Mouse (Mus musculus) common myeloid progenitor, adult 5-6 weeks (primary cell): ENCODE measurements around the gene Lipa. TPM values are rescaled to one million over a fixed set of nuclear protein-coding genes. Genes with fewer than 3 reads are reported as not detected.
A peak's percentile ranks its signal among the peaks of the same experiment; 100 is the strongest.

Experiments used
- ATAC-seq: replicated peaks from 2 replicates; pipeline ENCODE4 v1.8.0; 2016; ENCODE audit warnings: low read depth, mild to moderate bottlenecking, moderate TSS enrichment, inconsistent platforms; ENCODE audit not compliant: poor library complexity, severe bottlenecking
- total RNA-seq: library from RNA; stranded (forward); fragments of 200-1000, 187-1606 nt; gene quantifications from 2 replicates; pipeline ENCODE4 v1.2.3, GENCODE M21; 2017

The Lipa gene
- 21.6 and 22.7 TPM in 2 replicates for total RNA-seq

DNA sequence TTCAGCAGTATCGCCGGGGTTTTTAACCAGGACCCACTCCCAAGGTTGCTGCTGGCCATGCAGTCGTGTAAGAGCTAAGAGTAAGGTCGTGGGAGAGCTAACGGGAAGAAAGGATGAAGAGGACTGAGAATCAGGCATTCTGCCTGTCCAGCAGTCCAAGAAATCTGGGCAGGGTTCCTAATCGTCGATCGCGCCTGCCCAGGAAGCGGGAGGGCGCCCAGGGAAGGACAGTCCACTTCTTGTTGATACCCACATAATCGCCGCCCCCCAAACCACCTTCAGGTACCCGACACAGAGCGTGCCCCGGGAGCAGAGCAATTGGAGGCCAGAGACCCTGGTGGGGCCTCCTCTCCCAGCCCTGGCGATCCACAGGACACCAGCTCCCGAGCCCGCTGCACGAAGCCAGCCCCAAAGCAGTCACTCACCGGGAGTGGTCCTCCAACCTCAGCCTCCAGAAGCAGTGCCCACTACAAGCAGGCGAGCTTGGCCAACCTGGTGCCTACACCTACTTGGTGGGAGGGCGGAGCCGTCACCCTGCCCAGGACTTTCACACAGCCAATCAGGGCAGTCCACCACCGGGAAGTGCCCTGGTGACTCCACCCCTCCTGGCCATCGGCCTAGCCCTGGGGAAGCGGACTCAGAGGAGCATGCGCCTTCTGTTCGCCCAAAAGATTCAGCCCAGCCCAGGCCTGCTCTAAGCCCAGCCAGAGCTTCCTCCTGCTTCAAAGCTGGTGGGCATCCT, at the start of gene Lipa:
Gene Lipa, minus strand, starts transcription at position 534 of the 742 bp plus-strand sequence.
- ATAC-seq, result peak; percentile 99

DNA sequence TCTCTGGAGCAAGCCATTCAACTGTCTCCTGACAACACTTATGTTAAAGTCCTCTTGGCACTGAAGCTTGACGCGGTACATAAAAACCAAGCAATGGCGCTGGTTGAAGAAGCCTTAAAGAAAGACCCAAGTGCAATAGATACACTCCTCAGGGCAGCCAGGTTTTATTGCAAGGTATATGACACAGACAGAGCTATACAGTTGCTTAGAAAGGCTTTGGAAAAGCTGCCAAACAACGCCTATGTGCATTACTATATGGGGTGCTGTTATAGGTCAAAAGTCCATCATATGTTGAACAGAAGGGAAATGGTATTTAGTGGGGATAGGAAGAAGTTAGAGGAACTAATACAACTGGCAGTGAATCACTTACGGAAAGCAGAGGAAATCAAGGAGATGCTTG, 46.4 kb upstream of the Lipa start:
- ATAC-seq, result no peak

DNA sequence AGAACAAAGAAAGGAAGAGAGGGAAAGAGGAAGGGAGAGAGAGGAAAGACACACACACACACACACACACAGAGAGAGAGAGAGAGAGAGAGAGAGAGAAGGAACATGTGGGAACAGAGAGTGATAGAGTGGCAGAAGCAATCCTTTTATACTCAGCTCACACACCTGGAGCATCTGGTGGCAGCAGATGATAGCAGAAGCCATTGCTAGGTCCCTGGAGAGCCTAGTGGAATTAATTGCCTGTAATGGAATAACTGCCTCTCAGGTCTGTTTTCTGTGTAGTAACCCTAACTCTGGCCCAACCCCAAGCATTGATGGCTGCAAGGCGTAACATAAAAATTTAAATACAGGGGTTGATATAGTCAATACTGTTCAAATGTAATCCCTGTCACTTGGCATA, 43.8 kb upstream of the Lipa start:
- ATAC-seq, result no peak

DNA sequence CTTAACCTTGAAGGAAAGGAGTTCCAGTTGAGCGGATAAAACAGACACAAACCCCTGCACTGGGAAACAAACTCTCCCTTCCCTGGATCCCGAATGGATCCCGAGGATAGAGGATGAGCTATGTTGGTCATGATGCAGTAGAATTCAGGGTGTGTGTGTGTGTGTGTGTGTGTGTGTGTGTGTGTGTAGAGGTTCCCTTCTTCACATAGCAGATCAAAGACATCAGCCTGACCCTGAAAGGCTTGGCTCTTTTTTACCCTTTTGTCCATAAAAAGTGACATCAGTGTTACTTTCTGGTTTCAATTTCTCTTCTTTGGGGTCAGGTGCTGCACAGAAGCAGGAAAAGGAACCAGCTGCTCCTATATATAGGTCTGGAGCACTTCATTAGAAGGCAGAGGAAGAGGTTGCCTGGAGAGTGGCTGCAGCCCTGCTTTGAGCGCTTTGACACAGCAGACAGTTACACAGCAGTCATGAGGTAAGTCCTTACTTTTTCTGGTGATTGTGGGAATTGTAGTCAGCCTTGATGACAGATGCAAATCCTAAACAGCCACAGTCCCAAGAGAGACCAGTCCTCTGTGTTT, 42.7 kb upstream of the Lipa start:
- 0 out of 2 replicates have a peak, but pooled peaks have one; percentile 47 for ATAC-seq

DNA sequence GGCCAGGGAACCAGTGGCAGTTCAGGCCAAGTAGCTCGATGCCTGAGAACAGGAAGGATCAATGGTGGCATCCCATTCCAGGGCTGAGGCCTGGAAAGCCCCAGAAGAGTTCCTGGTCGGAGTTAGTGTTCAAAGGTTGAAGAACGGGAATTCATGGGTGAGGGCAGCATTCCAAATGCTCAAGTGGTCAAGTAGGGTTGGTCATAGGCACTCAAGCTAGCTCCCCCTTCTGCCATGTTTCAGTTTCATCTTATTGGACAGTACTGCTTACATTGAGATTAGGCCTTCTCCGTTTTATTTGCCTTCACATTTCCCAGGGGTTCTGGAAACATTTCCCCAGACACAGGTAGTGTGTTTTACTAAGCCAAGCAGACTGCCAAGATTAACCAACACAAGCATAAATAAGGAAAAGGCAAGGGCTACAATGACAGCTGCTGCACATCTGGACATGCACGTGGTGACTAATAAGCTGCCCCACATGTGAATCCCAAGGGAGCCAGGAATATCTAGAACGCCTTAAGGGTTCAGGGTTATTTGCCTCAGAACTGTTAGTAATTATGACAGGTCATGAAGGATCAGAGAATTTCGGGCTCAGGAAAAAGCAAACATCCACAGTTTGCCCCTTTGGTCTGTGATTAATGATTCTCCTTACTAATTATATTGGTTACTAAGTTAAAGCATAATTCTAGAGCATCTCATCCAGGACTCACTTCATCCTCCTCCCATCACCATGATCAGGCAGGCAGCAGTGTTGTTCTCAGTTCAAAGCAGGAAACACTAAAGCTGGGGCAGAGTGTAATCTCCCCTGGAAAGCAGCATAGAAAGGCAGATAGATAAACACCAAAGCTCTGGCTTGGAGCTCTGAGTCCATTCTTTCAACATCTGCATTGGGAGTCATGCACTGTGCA, 42.0 kb upstream of the Lipa start:
- ATAC-seq, result no peak

DNA sequence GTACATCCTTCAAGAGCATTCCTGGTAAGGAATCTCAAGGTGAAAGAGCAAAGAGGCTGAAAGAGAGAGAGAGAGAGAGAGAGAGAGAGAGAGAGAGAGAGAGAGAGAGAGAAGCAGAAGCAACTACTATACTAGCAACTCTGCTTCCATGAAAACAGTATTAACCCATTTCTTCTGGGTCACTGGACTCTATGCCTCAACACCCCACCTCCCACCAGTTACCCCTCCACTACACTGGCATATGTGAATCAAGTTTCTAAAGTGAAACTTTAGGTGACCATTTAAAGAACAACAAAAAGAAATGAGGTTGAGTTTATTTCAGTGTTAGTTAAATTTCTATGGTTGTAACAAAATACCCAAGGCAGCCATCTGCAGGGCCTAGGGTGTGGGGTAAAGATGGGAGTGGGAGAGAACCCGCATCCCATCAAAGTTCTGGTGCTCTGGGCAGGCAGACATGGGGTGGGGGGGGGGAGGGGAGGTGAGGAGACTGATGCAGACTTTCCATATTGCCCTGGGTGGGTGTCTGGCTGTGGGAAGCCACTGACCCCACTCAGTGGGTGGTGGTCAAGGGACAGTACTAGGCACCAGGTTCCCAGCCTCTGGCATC, 39.0 kb upstream of the Lipa start:
- ATAC-seq, result no peak

DNA sequence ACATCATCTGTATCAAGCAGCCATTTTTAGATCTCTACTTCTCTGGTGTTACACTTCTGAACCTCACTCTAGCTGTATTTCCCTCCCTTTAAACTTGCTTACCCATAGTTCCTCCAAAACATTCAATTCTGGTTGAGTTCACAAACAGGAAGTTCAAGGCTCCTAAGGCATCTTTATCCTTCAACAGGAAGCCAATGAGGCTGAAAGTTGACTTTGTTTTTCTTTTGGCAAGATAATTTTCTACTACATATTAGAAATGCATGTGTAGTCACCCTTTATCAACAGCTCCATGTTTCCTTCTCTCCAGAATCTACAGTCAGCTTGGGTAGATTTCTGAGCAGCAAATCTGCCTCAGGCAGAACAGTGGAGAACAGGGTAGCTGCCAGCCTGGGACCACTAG, 35.3 kb upstream of the Lipa start:
- peak; percentile 79 for ATAC-seq

DNA sequence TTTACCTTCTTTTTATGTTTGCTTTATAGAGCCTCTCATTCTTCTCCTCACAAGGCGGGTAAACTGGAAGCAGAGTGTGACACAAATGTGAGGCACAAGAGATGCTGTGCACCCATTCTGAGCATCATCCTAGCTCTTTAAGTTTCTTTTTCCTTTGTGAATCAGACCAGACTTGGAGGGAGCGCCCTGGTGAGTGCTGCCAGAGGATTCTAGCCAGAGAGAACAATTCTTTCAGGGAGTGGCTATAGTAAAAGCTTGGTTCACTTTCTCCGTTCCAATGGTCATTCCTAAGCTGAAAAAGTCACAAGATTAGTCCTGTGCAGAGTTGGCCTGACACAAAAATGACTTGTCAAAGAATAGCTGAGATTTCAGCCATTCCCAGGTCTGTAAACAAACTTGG, 29.3 kb upstream of the Lipa start:
- no peak for ATAC-seq

DNA sequence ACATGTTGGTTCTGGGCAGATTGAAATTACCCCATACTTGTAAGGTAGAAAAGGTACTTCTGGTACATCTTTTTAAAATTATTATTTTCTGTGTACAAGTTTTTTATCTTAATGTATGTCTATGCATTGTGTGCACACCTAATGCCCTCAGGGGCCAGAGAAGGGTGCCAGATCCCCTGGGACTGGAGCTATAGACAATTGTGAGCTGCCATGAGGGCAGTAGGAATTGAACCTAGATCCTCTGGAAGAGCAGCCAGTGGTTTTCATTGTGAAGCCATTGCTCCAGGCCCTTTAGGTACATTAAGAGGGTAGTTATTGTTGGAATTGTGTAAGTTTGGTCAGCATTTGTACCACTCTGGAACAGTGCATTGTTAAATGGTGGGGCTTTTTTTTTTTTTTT, 26.8 kb upstream of the Lipa start:
- ATAC-seq, result no peak

DNA sequence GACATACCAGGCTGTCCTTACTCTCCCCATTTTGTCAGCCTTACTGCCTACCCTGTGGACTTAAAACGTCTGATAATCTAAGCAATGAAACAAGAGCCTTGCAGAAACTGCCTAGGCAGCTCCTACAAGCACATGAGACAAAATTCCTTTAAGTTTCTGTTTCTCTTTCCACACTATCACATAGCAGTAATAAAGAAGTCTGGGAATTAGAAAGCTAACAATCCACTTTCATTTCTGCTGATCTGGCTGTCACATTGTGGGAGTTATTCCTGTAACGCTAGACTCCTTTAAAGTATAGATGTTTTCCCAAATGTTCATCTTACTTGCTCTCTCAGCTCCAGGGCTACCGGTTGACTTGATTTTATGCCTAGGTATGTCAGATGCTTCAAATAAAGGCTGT, 26.2 kb upstream of the Lipa start:
- no peak for ATAC-seq

DNA sequence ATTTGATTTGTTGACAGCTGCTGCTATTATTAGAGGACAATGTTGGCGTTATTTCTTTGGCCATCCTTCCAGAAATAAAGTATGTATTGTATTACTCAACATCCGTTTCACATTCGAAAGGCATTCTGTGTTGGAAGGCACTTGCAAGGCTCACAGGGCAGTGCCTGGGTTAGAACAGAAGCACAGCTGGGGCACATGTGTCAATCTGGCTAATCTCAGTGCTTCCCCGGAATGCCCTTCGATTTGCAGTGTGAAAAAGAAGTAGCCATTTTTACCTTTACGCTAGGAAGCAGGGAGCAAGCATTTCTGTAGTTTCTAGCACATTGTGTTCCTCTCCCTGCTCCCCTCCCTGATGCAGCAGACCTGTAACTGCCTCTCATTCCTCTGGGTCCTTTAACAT, 25.7 kb upstream of the Lipa start:
- ATAC-seq, result no peak

DNA sequence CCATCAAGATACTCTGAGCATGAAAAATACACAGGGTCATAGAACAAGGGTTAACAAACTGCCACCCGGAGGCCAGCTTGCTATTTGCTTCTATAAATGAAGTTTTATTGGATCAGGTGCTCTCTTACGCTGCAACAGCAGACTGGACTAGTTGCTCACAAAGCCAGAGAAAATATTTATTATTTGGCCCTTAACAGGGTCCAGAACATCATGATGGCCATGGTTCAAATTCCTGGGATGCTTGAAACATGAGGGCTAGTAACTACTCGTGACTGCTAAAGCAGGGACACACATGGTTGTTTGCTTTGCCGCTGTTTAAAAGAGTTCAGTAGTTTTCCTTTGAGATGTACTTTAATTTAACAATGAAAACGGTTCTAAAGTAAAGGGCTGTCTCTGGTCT, 24.7 kb upstream of the Lipa start:
- no peak for ATAC-seq

DNA sequence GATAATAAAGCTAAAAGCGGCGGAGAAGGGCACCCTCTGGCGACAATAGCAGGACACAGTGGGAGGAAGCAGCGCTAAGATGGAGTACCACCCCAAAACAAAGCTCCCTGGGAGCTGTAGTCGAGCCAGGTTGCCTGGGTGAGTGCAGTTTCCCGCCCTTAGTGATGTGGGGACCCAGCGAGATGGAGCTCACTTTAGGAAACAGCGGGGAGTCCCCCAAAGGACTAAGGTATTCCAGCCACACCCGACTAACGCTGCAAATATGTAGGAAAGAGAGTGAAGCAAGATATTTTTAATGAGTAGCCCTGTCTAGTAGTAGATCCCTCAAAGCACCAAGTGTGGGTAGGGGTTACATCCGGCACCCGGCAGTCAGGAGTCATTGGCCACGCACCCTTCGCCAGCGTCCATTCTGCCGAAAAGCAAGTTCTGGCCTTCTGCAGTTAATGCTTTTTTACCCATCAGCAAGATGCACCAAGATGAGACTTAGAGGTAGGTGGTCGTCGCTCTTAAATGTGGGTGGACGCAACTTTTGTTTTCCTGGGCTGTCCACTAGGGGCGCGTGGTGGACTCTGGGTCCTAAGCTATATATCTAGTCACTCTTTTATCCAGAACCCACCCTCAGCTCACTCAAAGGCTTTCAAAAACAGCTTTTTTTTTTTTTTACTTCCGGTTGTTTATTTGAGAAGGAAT, 23.4 kb upstream of the Lipa start, which contains the start of gene Ifit2:
Gene Ifit2, plus strand, starts transcription at position 161 of the 690 bp plus-strand sequence.
- ATAC-seq, result peak; percentile 96

DNA sequence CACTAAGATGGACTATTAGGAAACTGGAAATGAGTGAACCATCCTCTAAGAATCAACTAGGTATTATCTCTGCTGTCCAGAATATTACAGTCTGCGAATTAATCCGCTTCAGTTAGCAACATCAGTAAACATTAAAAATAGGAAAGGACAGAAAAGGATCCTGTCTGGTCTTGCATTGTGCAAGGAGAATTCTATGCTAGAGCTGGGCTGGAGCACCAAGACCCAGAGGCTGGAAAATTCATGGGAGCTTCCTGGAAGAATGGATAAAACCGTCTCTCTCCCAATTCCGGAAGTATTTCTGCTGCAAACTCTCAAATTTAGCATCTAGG, 22.9 kb upstream of the Lipa start:
- ATAC-seq, result no peak

DNA sequence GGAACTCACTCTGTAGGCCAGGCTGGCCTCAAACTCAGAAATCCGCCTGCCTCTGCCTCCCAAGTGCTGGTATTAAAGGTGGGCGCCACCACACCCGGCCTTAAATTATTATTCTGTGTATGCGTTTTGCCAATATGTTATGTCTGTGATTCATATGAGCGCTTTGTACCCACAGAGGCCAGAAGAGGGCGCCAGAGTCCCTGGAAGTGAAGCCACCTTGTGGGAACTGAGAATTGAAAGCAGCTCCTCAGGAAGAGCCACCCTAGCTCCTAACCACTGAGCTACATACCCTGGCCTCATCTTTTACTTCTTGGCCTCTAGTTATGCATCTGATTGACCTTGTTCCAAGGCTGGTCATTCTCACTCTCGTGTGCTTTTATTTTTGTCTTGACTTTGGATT, 20.7 kb upstream of the Lipa start:
- peak; percentile 68 for ATAC-seq

DNA sequence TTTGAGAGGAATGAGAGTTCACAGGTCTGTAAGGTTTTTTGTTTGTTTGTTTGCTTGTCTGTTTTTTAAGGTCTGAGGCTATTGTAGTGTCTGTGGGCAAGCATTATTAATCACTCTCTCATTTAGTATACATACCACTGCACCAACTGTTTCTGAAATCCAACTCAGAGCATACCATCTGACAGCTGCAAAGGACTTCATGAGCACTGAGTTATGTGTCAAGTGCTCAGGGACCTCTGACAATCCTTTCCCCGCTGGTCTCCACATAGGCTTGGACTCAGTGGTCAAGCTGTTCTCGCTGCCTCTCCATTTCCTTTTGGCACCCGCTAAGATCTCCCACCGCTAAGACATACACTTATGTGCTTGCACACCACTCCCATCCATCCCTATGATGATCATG, 18.9 kb upstream of the Lipa start:
- ATAC-seq, result no peak

DNA sequence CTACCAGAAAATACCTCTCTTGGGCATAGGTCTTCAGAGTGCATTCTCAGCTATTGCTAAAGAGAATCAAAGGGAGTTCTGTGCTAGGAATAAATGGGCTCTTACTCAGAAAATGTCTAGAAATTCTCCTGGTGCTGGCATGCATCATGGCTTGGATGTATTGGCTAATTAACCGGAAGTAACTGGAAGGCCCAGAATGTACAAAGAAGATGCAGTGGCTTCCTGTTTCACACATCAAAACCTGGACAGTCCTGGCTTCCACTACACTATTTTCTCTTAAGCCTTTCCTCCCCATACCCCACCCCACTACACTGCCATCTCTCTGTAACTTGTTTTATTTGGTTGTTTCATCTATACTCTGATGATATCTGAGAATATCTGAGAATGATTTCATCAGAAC, 12.1 kb upstream of the Lipa start:
- ATAC-seq, result no peak

DNA sequence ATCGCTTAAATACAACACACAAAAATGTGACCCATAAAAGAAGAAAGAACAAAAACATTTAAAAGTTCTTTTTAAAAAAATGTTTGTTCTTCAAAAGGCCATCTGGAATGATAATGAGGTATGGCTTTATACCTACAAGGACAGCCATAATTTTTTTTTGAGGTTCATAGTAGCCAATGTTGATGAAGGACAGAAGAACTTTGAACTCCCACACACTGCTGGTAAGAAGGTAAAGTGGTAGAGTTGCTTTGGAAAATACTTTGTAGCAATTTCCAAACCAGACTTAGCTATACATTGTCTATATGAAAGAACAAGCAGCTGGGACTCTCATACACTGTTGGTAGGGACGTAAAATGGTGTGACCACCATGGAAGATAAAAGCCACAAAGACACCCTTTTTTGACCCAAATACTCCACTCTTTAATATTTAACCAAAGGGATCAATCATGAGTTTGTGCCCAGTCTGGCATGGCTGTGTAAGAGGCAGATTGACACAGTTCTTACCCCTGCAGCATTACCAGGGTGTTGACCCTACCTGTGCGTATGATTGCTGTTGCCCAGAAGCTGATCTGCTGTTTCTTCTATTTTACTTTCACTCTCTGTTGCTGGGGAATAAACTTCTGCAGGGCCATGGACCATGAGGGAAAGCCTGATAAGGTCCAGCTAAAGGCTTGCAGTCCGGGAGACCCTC, 4.9 kb upstream of the Lipa start:
- no peak for ATAC-seq

DNA sequence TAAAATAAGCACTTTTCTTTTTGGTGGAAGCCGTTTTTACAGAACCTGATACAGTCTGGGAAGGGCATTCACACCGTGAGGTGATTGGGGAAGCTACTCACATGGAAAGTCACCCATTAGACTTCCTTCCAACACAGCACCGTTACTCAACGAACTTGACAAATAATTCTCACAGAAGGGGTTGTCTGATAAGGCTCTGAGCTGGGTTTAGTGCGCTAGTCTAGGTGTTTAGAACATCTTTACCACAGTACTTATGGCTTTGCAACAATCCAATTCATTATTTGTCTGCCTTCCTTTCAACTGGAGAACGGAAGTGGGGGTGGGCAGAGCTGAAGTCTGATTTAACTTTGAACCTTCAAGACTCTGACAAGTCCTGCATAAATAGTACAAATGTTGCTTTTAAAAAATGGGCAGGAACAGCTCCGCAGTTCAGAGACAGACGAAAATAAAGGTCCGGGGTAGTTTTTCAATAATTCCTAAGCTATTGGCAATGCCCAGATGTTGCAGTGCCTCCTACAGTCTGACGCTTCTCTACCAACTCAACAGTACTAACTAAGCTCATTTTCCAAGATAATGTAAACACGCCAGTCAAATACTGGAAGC, 852 bp downstream of the Lipa start:
- peak; percentile 38 for ATAC-seq
